Mouse (Mus musculus): Measurements from ENCODE around the gene Lsp1. TPM values are rescaled to one million over a fixed set of nuclear protein-coding genes. Genes with fewer than 3 reads are reported as not detected.

Gene Lsp1
- polyA plus RNA-seq, 2 experiments: 45.8 to 102 TPM

DNA sequence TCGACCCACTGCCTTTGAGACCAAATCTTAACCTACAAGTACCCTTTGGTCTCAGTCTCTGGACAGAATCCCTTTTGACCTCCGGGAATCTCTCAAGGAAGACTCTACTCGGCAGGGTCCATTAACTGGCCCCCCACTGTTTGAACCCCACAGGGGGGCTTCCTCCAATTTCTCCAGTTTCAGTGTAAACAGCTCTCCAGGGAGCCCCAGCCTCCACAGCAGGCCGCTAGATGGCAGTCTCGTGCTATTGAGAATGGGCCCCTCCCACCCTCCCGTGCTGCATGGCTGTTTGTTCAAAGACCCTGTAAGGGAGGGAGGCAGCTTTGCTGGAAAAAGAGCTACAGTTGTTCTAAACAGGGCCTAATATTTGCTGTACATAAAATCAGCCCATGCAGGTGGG, 77.3 kb downstream of the Lsp1 start:
- Histone ChIP-seq H3K4me3 (replicated peaks; ENCODE audit: low read length) (no peak overlapping the region), H3K4me2 (replicated peaks; ENCODE audit: low read depth, low read length, severe bottlenecking) (peak overlapping the region; percentile 25), H3K4me1 (ENCODE audit: control insufficient read depth, insufficient read depth, low read length) (peaks cover 82% of the 10 kb centered on the region), H3K27ac (replicated peaks; ENCODE audit: low read depth, low read length) (peak overlapping the region; percentile 89), H3K36me3 (ENCODE audit: control insufficient read depth, insufficient read depth, low read length) (peaks cover 9% of the 10 kb centered on the region; the same call in 1 of the 2 replicates), H3K27me3 (ENCODE audit: control insufficient read depth, insufficient read depth, low read length) (no peaks in the 10 kb centered on the region), H3K9ac (ENCODE audit: low read depth, low read length, severe bottlenecking) (no peak overlapping the region), H3K9me3 (ENCODE audit: control insufficient read depth, low read length) (no peaks in the 10 kb centered on the region)
- ATAC-seq (ENCODE audit: low FRiP score, low read depth): peak; percentile 70
- DNase-seq (ENCODE audit: low spot score): peak; percentile 87
- WGBS: 1% methylated on average over 6 of the region's 6 CpGs
- TF ChIP-seq POLR2A (IDR thresholded peaks at IDR 0.05; ENCODE audit: borderline replicate concordance, extremely low read depth, insufficient read depth, insufficient read length): no peak

DNA sequence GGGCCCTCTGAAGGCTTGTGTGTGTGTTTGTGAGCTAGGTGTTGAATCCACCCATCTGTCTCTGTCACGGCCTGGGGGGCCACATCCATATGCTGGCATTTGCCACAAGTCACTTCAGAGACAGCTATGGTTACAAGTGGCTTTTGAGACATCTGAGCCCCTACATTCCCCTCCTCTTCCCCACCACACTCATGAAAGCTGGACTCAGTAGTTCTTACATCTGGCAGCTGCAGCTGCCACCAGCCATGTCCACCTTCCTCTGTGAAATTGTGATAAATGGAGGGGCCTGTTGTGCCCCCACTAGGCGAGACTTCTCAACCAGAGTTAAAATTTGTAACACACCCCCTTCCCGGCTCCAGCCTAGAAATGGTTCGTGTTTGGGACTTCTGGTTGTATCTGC, 77.7 kb downstream of the Lsp1 start:
- peak; percentile 45 for ATAC-seq (ENCODE audit: low FRiP score, low read depth)
- no peak for DNase-seq (ENCODE audit: low spot score)
- TF ChIP-seq POLR2A (IDR thresholded peaks at IDR 0.05; ENCODE audit: borderline replicate concordance, extremely low read depth, insufficient read depth, insufficient read length): no peak
- H3K4me1 ChIP-seq (ENCODE audit: control insufficient read depth, insufficient read depth, low read length): peaks cover 83% of the 10 kb centered on the region
- peak overlapping the region; percentile 13; the same call in 1 of the 2 replicates for H3K9ac ChIP-seq (ENCODE audit: low read depth, low read length, severe bottlenecking)
- H3K27ac ChIP-seq (replicated peaks; ENCODE audit: low read depth, low read length): peak overlapping the region; percentile 89
- no peak overlapping the region for H3K4me3 ChIP-seq (replicated peaks; ENCODE audit: low read length)
- H3K27me3 ChIP-seq (ENCODE audit: control insufficient read depth, insufficient read depth, low read length): no peaks in the 10 kb centered on the region
- peak overlapping the region; percentile 25 for H3K4me2 ChIP-seq (replicated peaks; ENCODE audit: low read depth, low read length, severe bottlenecking)
- H3K36me3 ChIP-seq (ENCODE audit: control insufficient read depth, insufficient read depth, low read length): peaks cover 9% of the 10 kb centered on the region; the same call in 1 of the 2 replicates
- H3K9me3 ChIP-seq (ENCODE audit: control insufficient read depth, low read length): no peaks in the 10 kb centered on the region
- 9% methylated on average over 4 of the region's 4 CpGs for WGBS

DNA sequence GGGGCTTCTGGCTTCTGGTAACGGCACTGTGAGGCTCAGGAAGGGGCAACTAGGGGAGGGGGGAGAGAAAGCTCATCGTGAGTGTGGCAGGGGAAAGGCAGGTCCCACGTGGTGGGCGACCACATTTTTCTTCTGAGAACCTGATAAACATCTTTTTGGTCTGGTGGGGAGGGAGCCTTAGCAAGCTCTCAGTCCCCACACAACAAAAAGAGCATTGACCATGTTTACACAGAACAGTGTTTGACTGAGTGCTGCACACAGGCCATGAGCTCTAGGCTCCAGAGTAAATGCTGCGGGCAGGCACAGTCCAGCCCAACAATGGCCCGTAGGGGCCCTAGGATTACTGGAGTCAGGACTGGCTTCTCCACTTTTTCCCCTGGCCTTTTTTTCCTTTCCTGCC, 78.2 kb downstream of the Lsp1 start:
- TF ChIP-seq POLR2A (IDR thresholded peaks at IDR 0.05; ENCODE audit: borderline replicate concordance, extremely low read depth, insufficient read depth, insufficient read length): no peak
- peak overlapping the region; percentile 25; the same call in 1 of the 2 replicates for H3K4me2 ChIP-seq (replicated peaks; ENCODE audit: low read depth, low read length, severe bottlenecking)
- H3K27me3 ChIP-seq (ENCODE audit: control insufficient read depth, insufficient read depth, low read length): no peaks in the 10 kb centered on the region
- ATAC-seq (ENCODE audit: low FRiP score, low read depth) (no peak), DNase-seq (ENCODE audit: low spot score) (no peak)
- 12% methylated on average over 6 of the region's 6 CpGs for WGBS
- H3K4me3 ChIP-seq (replicated peaks; ENCODE audit: low read length): no peak overlapping the region
- H3K9ac ChIP-seq (ENCODE audit: low read depth, low read length, severe bottlenecking): peak overlapping the region; percentile 13; the same call in 1 of the 2 replicates
- no peaks in the 10 kb centered on the region for H3K9me3 ChIP-seq (ENCODE audit: control insufficient read depth, low read length)
- peaks cover 83% of the 10 kb centered on the region for H3K4me1 ChIP-seq (ENCODE audit: control insufficient read depth, insufficient read depth, low read length)
- H3K36me3 ChIP-seq (ENCODE audit: control insufficient read depth, insufficient read depth, low read length): peaks cover 9% of the 10 kb centered on the region; the same call in 1 of the 2 replicates
- peak overlapping the region; percentile 89 for H3K27ac ChIP-seq (replicated peaks; ENCODE audit: low read depth, low read length)

DNA sequence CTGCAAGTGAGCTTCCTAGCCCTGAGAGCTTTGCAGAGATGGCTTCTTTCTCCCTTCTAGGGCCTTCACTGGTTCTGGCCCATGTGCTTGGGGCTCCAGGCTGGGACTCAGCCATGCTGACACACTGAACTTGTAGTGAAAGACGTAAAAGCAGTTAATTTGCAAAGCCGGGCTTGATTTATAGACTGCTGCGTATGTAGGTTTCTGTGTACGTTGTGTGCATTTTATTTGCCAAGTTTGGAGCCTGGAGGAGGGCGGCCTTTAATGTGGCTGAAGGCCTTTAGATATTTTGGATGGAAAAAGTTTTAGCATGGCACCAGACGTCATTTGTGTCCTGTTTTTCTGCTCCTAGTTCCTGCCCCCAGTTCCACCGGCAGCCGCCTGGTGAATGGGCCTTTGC, 79.2 kb downstream of the Lsp1 start:
- TF ChIP-seq POLR2A (IDR thresholded peaks at IDR 0.05; ENCODE audit: borderline replicate concordance, extremely low read depth, insufficient read depth, insufficient read length): no peak
- WGBS: 16% methylated on average over 8 of the region's 8 CpGs
- Histone ChIP-seq H3K9ac (ENCODE audit: low read depth, low read length, severe bottlenecking) (no peak overlapping the region), H3K4me1 (ENCODE audit: control insufficient read depth, insufficient read depth, low read length) (peaks cover 76% of the 10 kb centered on the region), H3K4me2 (replicated peaks; ENCODE audit: low read depth, low read length, severe bottlenecking) (no peak overlapping the region), H3K27me3 (ENCODE audit: control insufficient read depth, insufficient read depth, low read length) (no peaks in the 10 kb centered on the region), H3K36me3 (ENCODE audit: control insufficient read depth, insufficient read depth, low read length) (peaks cover 9% of the 10 kb centered on the region; the same call in 1 of the 2 replicates), H3K27ac (replicated peaks; ENCODE audit: low read depth, low read length) (peak overlapping the region; percentile 89), H3K9me3 (ENCODE audit: control insufficient read depth, low read length) (no peaks in the 10 kb centered on the region), H3K4me3 (replicated peaks; ENCODE audit: low read length) (no peak overlapping the region)
- ATAC-seq (ENCODE audit: low FRiP score, low read depth) (no peak), DNase-seq (ENCODE audit: low spot score) (peak; percentile 65)

DNA sequence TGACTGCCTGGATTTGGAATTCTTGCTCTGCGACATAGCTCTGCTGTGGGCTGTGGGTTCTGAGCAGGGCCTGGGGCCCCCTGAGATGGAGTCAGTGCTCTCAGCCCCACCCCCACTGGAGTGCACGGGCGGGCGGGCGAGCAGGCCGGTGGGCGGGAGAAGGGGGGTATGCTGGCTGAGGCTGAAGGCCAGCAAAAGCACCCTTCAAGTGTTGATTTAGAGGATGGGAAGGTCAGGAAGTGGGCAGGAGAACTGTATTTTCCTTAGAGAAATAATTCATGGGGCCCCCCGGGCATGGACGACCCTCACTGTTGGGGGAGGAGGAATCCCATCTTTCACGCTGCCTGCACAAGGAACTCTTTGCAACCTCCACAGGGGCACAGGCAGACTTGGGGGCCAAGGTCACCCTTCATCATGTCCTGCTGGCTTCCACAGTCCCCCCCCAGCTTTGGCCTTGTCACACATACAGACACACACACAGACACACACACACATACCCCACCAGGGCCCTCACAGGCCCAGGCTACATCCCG, 82.2 kb downstream of the Lsp1 start:
- peaks cover 9% of the 10 kb centered on the region; the same call in 1 of the 2 replicates for H3K36me3 ChIP-seq (ENCODE audit: control insufficient read depth, insufficient read depth, low read length)
- peak overlapping the region; percentile 34 for H3K9ac ChIP-seq (ENCODE audit: low read depth, low read length, severe bottlenecking)
- TF ChIP-seq POLR2A (IDR thresholded peaks at IDR 0.05; ENCODE audit: borderline replicate concordance, extremely low read depth, insufficient read depth, insufficient read length): no peak
- H3K4me1 ChIP-seq (ENCODE audit: control insufficient read depth, insufficient read depth, low read length): peaks cover 83% of the 10 kb centered on the region
- H3K4me3 ChIP-seq (replicated peaks; ENCODE audit: low read length): no peak overlapping the region
- H3K27ac ChIP-seq (replicated peaks; ENCODE audit: low read depth, low read length): peak overlapping the region; percentile 73
- H3K9me3 ChIP-seq (ENCODE audit: control insufficient read depth, low read length): no peaks in the 10 kb centered on the region
- WGBS: 11% methylated on average over 11 of the region's 11 CpGs
- H3K27me3 ChIP-seq (ENCODE audit: control insufficient read depth, insufficient read depth, low read length): no peaks in the 10 kb centered on the region
- ATAC-seq (ENCODE audit: low FRiP score, low read depth) (no peak), DNase-seq (ENCODE audit: low spot score) (no peak)
- H3K4me2 ChIP-seq (replicated peaks; ENCODE audit: low read depth, low read length, severe bottlenecking): no peak overlapping the region

Other genes starting within 250 kb of the Lsp1 start
- not detected in 2 replicates for gene Gm7579, start 248.9 kb upstream of the Lsp1 start, polyA plus RNA-seq (2012; rRNA removed)
- gene Gm7579, start 248.9 kb upstream of the Lsp1 start, polyA plus RNA-seq (2014; fragmentation: Nextera tagmentation; extraction: Ambion mirVana): not detected in 2 replicates
- gene Krtap5-5, start 230.8 kb upstream of the Lsp1 start, polyA plus RNA-seq (2012; rRNA removed): not detected in 2 replicates
- not detected in 2 replicates for gene Krtap5-5, start 230.8 kb upstream of the Lsp1 start, polyA plus RNA-seq (2014; fragmentation: Nextera tagmentation; extraction: Ambion mirVana)
- gene Gm40460, start 219.7 kb upstream of the Lsp1 start, polyA plus RNA-seq (2012; rRNA removed): not detected in 2 replicates
- gene Gm40460, start 219.7 kb upstream of the Lsp1 start, polyA plus RNA-seq (2014; fragmentation: Nextera tagmentation; extraction: Ambion mirVana): not detected in 2 replicates
- not detected in 2 replicates for gene Gm2431, start 202.5 kb upstream of the Lsp1 start, polyA plus RNA-seq (2012; rRNA removed)
- not detected in 2 replicates for gene Gm2431, start 202.5 kb upstream of the Lsp1 start, polyA plus RNA-seq (2014; fragmentation: Nextera tagmentation; extraction: Ambion mirVana)
- gene Gm4559, start 186.4 kb upstream of the Lsp1 start, polyA plus RNA-seq (2012; rRNA removed): 0.28 TPM in 1 of 2 replicates, not detected in the other
- not detected in 2 replicates for gene Gm4559, start 186.4 kb upstream of the Lsp1 start, polyA plus RNA-seq (2014; fragmentation: Nextera tagmentation; extraction: Ambion mirVana)
- not detected in 2 replicates for gene Krtap5-1, start 163.7 kb upstream of the Lsp1 start, polyA plus RNA-seq (2012; rRNA removed)
- not detected in 2 replicates for gene Krtap5-1, start 163.7 kb upstream of the Lsp1 start, polyA plus RNA-seq (2014; fragmentation: Nextera tagmentation; extraction: Ambion mirVana)
- gene Krtap5-4, start 157.3 kb upstream of the Lsp1 start, polyA plus RNA-seq (2012; rRNA removed): not detected in 2 replicates
- not detected in 2 replicates for gene Krtap5-4, start 157.3 kb upstream of the Lsp1 start, polyA plus RNA-seq (2014; fragmentation: Nextera tagmentation; extraction: Ambion mirVana)
- gene Ifitm10, start 87.1 kb upstream of the Lsp1 start, polyA plus RNA-seq (2012; rRNA removed): 2.1 and 2.4 TPM in 2 replicates
- 2.0 and 2.5 TPM in 2 replicates for gene Ifitm10, start 87.1 kb upstream of the Lsp1 start, polyA plus RNA-seq (2014; fragmentation: Nextera tagmentation; extraction: Ambion mirVana)
- gene Gm49369, start 78.1 kb upstream of the Lsp1 start, polyA plus RNA-seq (2012; rRNA removed): 0.09 TPM in 1 of 2 replicates, not detected in the other
- not detected in 2 replicates for gene Gm49369, start 78.1 kb upstream of the Lsp1 start, polyA plus RNA-seq (2014; fragmentation: Nextera tagmentation; extraction: Ambion mirVana)
- gene Ctsd, start 72.8 kb upstream of the Lsp1 start, polyA plus RNA-seq (2012; rRNA removed): 237 and 274 TPM in 2 replicates
- 334 and 354 TPM in 2 replicates for gene Ctsd, start 72.8 kb upstream of the Lsp1 start, polyA plus RNA-seq (2014; fragmentation: Nextera tagmentation; extraction: Ambion mirVana)
- gene Syt8, start 26.0 kb upstream of the Lsp1 start, polyA plus RNA-seq (2012; rRNA removed): 4.9 and 7.3 TPM in 2 replicates
- 1.5 and 2.0 TPM in 2 replicates for gene Syt8, start 26.0 kb upstream of the Lsp1 start, polyA plus RNA-seq (2014; fragmentation: Nextera tagmentation; extraction: Ambion mirVana)
- 60.8 and 156 TPM in 2 replicates for gene Tnni2, start 19.0 kb upstream of the Lsp1 start, polyA plus RNA-seq (2012; rRNA removed)
- gene Tnni2, start 19.0 kb upstream of the Lsp1 start, polyA plus RNA-seq (2014; fragmentation: Nextera tagmentation; extraction: Ambion mirVana): 76.8 and 134 TPM in 2 replicates
- gene Tnnt3, start 38.0 kb downstream of the Lsp1 start, polyA plus RNA-seq (2012; rRNA removed): 42.5 and 114 TPM in 2 replicates
- 101 and 183 TPM in 2 replicates for gene Tnnt3, start 38.0 kb downstream of the Lsp1 start, polyA plus RNA-seq (2014; fragmentation: Nextera tagmentation; extraction: Ambion mirVana)
- gene Mrpl23, start 71.9 kb downstream of the Lsp1 start, polyA plus RNA-seq (2012; rRNA removed): 94.6 and 97.2 TPM in 2 replicates
- 30.0 and 40.8 TPM in 2 replicates for gene Mrpl23, start 71.9 kb downstream of the Lsp1 start, polyA plus RNA-seq (2014; fragmentation: Nextera tagmentation; extraction: Ambion mirVana)
- 4,240 and 5,416 TPM in 2 replicates for gene Igf2, start 206.0 kb downstream of the Lsp1 start, polyA plus RNA-seq (2012; rRNA removed)
- gene Igf2, start 206.0 kb downstream of the Lsp1 start, polyA plus RNA-seq (2014; fragmentation: Nextera tagmentation; extraction: Ambion mirVana): 1,472 and 1,504 TPM in 2 replicates
- 1.4 and 2.8 TPM in 2 replicates for gene Gm49394, start 209.1 kb downstream of the Lsp1 start, polyA plus RNA-seq (2012; rRNA removed)
- 0.19 and 0.41 TPM in 2 replicates for gene Gm49394, start 209.1 kb downstream of the Lsp1 start, polyA plus RNA-seq (2014; fragmentation: Nextera tagmentation; extraction: Ambion mirVana)